Mouse (Mus musculus) CH12.LX (cell line): ENCODE results near the gene Ifngr2. TPM values are rescaled to one million over a fixed set of nuclear protein-coding genes. Genes with fewer than 3 reads are reported as not detected.

Experiments used
- DNase-seq: peaks from one replicate; pipeline ENCODE4 v3.0.0-alpha.2; 2013; ENCODE audit errors: extremely low read depth
- H3K27ac ChIP-seq: 2 replicates; pipeline ENCODE4 v1.5.1; 2012; ENCODE audit warnings: low read depth, mild to moderate bottlenecking, control low read depth, moderate library complexity; ENCODE audit not compliant: insufficient read depth
- H3K27me3 ChIP-seq: replicated peaks from 2 replicates; pipeline ENCODE3; 2012; ENCODE audit warnings: inconsistent platforms
- H3K36me3 ChIP-seq, 2 experiments: replicated peaks in 1 of 2; 2 replicates each; pipeline versions ENCODE3 to v1.6.1; 2012; ENCODE audit warnings: inconsistent platforms in 1 of 2, low read length in 1 of 2, mild to moderate bottlenecking in 1 of 2, mixed read lengths in 1 of 2, moderate library complexity in 1 of 2; ENCODE audit not compliant: control insufficient read depth in 1 of 2, insufficient read depth in 1 of 2
- H3K4me1 ChIP-seq, 2 experiments: 2 replicates each; pipeline ENCODE4 v1.6.1; 2012; ENCODE audit warnings: inconsistent platforms in 1 of 2, moderate library complexity in 1 of 2; ENCODE audit not compliant: insufficient read depth in 2 of 2, control insufficient read depth in 1 of 2
- H3K4me2 ChIP-seq: 2 replicates; pipeline ENCODE4 v1.6.1; 2012; ENCODE audit warnings: low read depth, mild to moderate bottlenecking, control low read depth; ENCODE audit not compliant: poor library complexity, insufficient read depth, severe bottlenecking
- H3K4me3 ChIP-seq, 3 experiments: fragments of 150-350 bp in 1 of 3; sonication (generic) in 1 of 3; replicated peaks in 1 of 3; 2 replicates each; pipeline versions ENCODE3 to v1.5.1; 2011 to 2012; ENCODE audit warnings: low read depth in 2 of 3, low read length in 2 of 3, mild to moderate bottlenecking in 2 of 3, moderate library complexity in 2 of 3, control low read depth in 1 of 3, improper control_type of control experiment in 1 of 3, inconsistent platforms in 1 of 3, mixed read lengths in 1 of 3; ENCODE audit not compliant: poor library complexity in 1 of 3
- H3K79me2 ChIP-seq: replicated peaks from 2 replicates; pipeline ENCODE4 v1.6.1; 2012; ENCODE audit warnings: mild to moderate bottlenecking, moderate library complexity; ENCODE audit not compliant: control insufficient read depth, poor library complexity, insufficient read depth, severe bottlenecking; ENCODE audit errors: extremely low read depth
- H3K9ac ChIP-seq: 2 replicates; pipeline ENCODE4 v1.6.1; 2012; ENCODE audit warnings: low read depth, mild to moderate bottlenecking, control low read depth, moderate library complexity; ENCODE audit not compliant: insufficient read depth
- H3K9me3 ChIP-seq: replicated peaks from 2 replicates; pipeline ENCODE3; 2012; ENCODE audit warnings: low read length, inconsistent platforms, mixed read lengths
- ETS1 ChIP-seq: conservative IDR thresholded peaks from 2 replicates; pipeline ENCODE4 v1.6.1; 2012; ENCODE audit warnings: low read depth, mild to moderate bottlenecking, inconsistent platforms, low read length, improper control_type of control experiment, moderate library complexity
- HCFC1 ChIP-seq: IDR thresholded peaks from 2 replicates; pipeline ENCODE4 v1.6.1; 2012; ENCODE audit warnings: low read depth, mild to moderate bottlenecking, inconsistent platforms, low read length, improper control_type of control experiment
- IRF4 ChIP-seq: IDR thresholded peaks from 2 replicates; pipeline ENCODE4 v1.6.1; 2014; ENCODE audit warnings: low read depth, mild to moderate bottlenecking, inconsistent platforms, low read length, improper control_type of control experiment
- JUN ChIP-seq: IDR thresholded peaks from 2 replicates; pipeline ENCODE4 v1.6.1; 2011; ENCODE audit warnings: low read depth, mild to moderate bottlenecking, low read length, improper control_type of control experiment, moderate library complexity; ENCODE audit not compliant: insufficient read depth
- KAT2A ChIP-seq: IDR thresholded peaks from 2 replicates; pipeline ENCODE4 v1.6.1; 2012; ENCODE audit warnings: low read length, improper control_type of control experiment, inconsistent platforms; ENCODE audit not compliant: insufficient replicate concordance
- MAX ChIP-seq: IDR thresholded peaks from 2 replicates; pipeline ENCODE4 v1.6.1; 2011; ENCODE audit warnings: low read length, improper control_type of control experiment
- MAZ ChIP-seq: IDR thresholded peaks from 2 replicates; pipeline ENCODE4 v1.6.1; 2012; ENCODE audit warnings: low read depth, mild to moderate bottlenecking, inconsistent platforms, low read length, improper control_type of control experiment, moderate library complexity
- MEF2A ChIP-seq: IDR thresholded peaks from 2 replicates; pipeline ENCODE4 v1.6.1; 2014; ENCODE audit warnings: low read depth, mild to moderate bottlenecking, inconsistent platforms, low read length, improper control_type of control experiment, borderline replicate concordance
- MXI1 ChIP-seq: IDR thresholded peaks from 2 replicates; pipeline ENCODE4 v1.6.1; 2011; ENCODE audit warnings: mild to moderate bottlenecking, low read depth, low read length, improper control_type of control experiment
- NELFE ChIP-seq: IDR thresholded peaks from 2 replicates; pipeline ENCODE4 v1.6.1; 2011; ENCODE audit warnings: low read depth, low read length, improper control_type of control experiment
- PAX5 ChIP-seq: IDR thresholded peaks from 2 replicates; pipeline ENCODE4 v1.6.1; 2012; ENCODE audit warnings: low read length, inconsistent platforms, mixed read lengths
- POLR2A ChIP-seq: IDR thresholded peaks from 2 replicates; pipeline ENCODE4 v1.6.1; 2011; ENCODE audit warnings: low read depth, mild to moderate bottlenecking, improper control_type of control experiment, low read length
- POLR2AphosphoS2 ChIP-seq: IDR thresholded peaks from 2 replicates; pipeline ENCODE4 v1.6.1; 2011; ENCODE audit warnings: low read depth, low read length, improper control_type of control experiment
- RCOR1 ChIP-seq: conservative IDR thresholded peaks from 2 replicates; pipeline ENCODE4 v1.6.1; 2012; ENCODE audit warnings: low read depth, mild to moderate bottlenecking, inconsistent platforms, low read length, improper control_type of control experiment
- SMC3 ChIP-seq: IDR thresholded peaks from 2 replicates; pipeline ENCODE4 v1.6.1; 2011; ENCODE audit warnings: low read depth, low read length, improper control_type of control experiment
- USF1 ChIP-seq: IDR thresholded peaks from 2 replicates; pipeline ENCODE4 v1.6.1; 2014; ENCODE audit warnings: low read depth, mild to moderate bottlenecking, inconsistent platforms, low read length, improper control_type of control experiment
- dilution Hi-C: fragments of 300-500 bp; cut with MboI; formaldehyde crosslinking; loops from 2 replicates; pipeline ENCODE4 v1.14.3; 2020; ENCODE audit warnings: low sequenced_read_pairs; ENCODE audit not compliant: extremely low pct_unique_long_range_greater_than_20kb, extremely low pct_ligation_motif_present
- in situ Hi-C: fragments of 300-500 bp; cut with MboI; formaldehyde crosslinking; loops from 3 replicates; pipeline ENCODE4 v1.14.3; 2019; ENCODE audit warnings: low sequenced_read_pairs, low pct_ligation_motif_present, low pct_unique_long_range_greater_than_20kb, mixed read lengths
- polyA plus RNA-seq: library from polyadenylated mRNA; unstranded; fragments of >175 nt; gene quantifications from 2 replicates; pipeline ENCODE4 v1.2.1, GENCODE M21; 2012; ENCODE audit warnings: low read depth; ENCODE audit not compliant: insufficient read length
- total RNA-seq, 2 experiments: library from RNA; depleted of rRNA; stranded (reverse); fragments of 300-350 nt in 1 of 2; fragments of >200 nt in 1 of 2; gene quantifications; 2 replicates each; pipeline ENCODE4 v1.2.3; 2012 to 2014

Gene Ifngr2
- total and polyA plus RNA-seq, 3 experiments, result 29.6 to 39.2 (median 36.1) TPM

GRCm38 (mm10) chr16:91536372-91536771 is 10.5 kb upstream of the Ifngr2 start:
- Histone ChIP-seq H3K4me2 (no peak overlapping the region), H3K79me2 (no peaks in the 10 kb centered on the region), H3K9me3 (no peaks in the 10 kb centered on the region), H3K36me3 (no peaks in the 10 kb centered on the region), H3K9ac (no peak overlapping the region), H3K27ac (no peak overlapping the region), H3K27me3 (peaks cover 4% of the 10 kb centered on the region)
- DNase-seq, result no peak
- in situ Hi-C loops, result no loop called here
- dilution Hi-C loops, result no loop called here
- TF ChIP-seq POLR2A (no peak), ETS1 (no peak), MAZ (no peak), JUN (no peak), IRF4 (no peak), MAX (no peak), NELFE (no peak), USF1 (no peak), RCOR1 (no peak), POLR2AphosphoS2 (no peak), HCFC1 (no peak)
- TF ChIP-seq, all 38 proteins: peak for 0
- Histone ChIP-seq H3K4me1 (peaks cover 21 to 39% of the 10 kb centered on the region in 2 experiments), H3K4me3 (no peak overlapping the region)

GRCm38 (mm10) chr16:91537065-91537464 is 9.8 kb upstream of the Ifngr2 start:
- dilution Hi-C loops, result no loop called here
- Histone ChIP-seq H3K79me2 (no peaks in the 10 kb centered on the region), H3K4me1 (peaks cover 21 to 46% of the 10 kb centered on the region in 2 experiments), H3K4me2 (no peak overlapping the region), H3K9me3 (no peaks in the 10 kb centered on the region), H3K36me3 (no peaks in the 10 kb centered on the region), H3K4me3 (no peak overlapping the region), H3K27ac (no peak overlapping the region), H3K27me3 (peaks cover 2% of the 10 kb centered on the region), H3K9ac (no peak overlapping the region)
- DNase-seq, result no peak
- in situ Hi-C loops, result no loop called here
- TF ChIP-seq SMC3 (no peak), MAX (no peak), MAZ (no peak), ETS1 (no peak), JUN (no peak), KAT2A (no peak), MXI1 (no peak), MEF2A (no peak), RCOR1 (no peak), HCFC1 (no peak), PAX5 (no peak)
